Mouse (Mus musculus) MEL (cell line): ENCODE measurements around the gene Acvr2b.

Experiments used
- CTCF ChIP-seq, 3 experiments: IDR thresholded peaks in 2 of 3; conservative IDR thresholded peaks in 1 of 3; 2 replicates each; pipeline ENCODE4 v1.5.1; 2011 to 2012; ENCODE audit warnings: low read length in 3 of 3, low read depth in 2 of 3, mild to moderate bottlenecking in 2 of 3, improper control_type of control experiment in 1 of 3, inconsistent platforms in 1 of 3, mixed read lengths in 1 of 3, moderate library complexity in 1 of 3; ENCODE audit not compliant: control insufficient read depth in 1 of 3, insufficient read depth in 1 of 3, poor library complexity in 1 of 3, severe bottlenecking in 1 of 3
- MAX ChIP-seq: IDR thresholded peaks from 2 replicates; pipeline ENCODE4 v1.6.1; 2011; ENCODE audit warnings: low read length, improper control_type of control experiment
- POLR2A ChIP-seq, 2 experiments: IDR thresholded peaks; 2 replicates each; pipeline ENCODE4 v1.6.1; 2011 to 2012; ENCODE audit warnings: low read length in 2 of 2, mild to moderate bottlenecking in 2 of 2, control low read depth in 1 of 2, improper control_type of control experiment in 1 of 2, low read depth in 1 of 2, moderate library complexity in 1 of 2; ENCODE audit not compliant: control insufficient read depth in 1 of 2, insufficient read depth in 1 of 2, poor library complexity in 1 of 2
- POLR2AphosphoS5 ChIP-seq: IDR thresholded peaks from 2 replicates; pipeline ENCODE4 v1.6.1; 2012; ENCODE audit warnings: low read depth, borderline replicate concordance, mild to moderate bottlenecking, inconsistent platforms, low read length, moderate library complexity, mixed read lengths
- RAD21 ChIP-seq: IDR thresholded peaks from 2 replicates; pipeline ENCODE4 v1.6.1; 2011; ENCODE audit warnings: mild to moderate bottlenecking, low read depth, low read length, improper control_type of control experiment
- TBP ChIP-seq: IDR thresholded peaks from 2 replicates; pipeline ENCODE4 v1.8.0; 2011; ENCODE audit warnings: low read depth, low read length, improper control_type of control experiment
- USF1 ChIP-seq: IDR thresholded peaks from 2 replicates; pipeline ENCODE4 v1.6.1; 2014; ENCODE audit warnings: low read depth, mild to moderate bottlenecking, inconsistent platforms, low read length, improper control_type of control experiment, moderate library complexity
- USF2 ChIP-seq, 2 experiments: IDR thresholded peaks; 2 replicates each; pipeline ENCODE4 v1.6.1; 2011 to 2012; ENCODE audit warnings: improper control_type of control experiment in 2 of 2, low read length in 2 of 2, borderline replicate concordance in 1 of 2, inconsistent platforms in 1 of 2, low read depth in 1 of 2, mild to moderate bottlenecking in 1 of 2; ENCODE audit not compliant: insufficient read depth in 1 of 2
- ZMIZ1 ChIP-seq: IDR thresholded peaks from 2 replicates; pipeline ENCODE4 v1.6.1; 2012; ENCODE audit warnings: low read depth, mild to moderate bottlenecking, inconsistent platforms, low read length, improper control_type of control experiment, moderate library complexity

- no peak for TF ChIP-seq RAD21
- no peak for TF ChIP-seq ZMIZ1
- no peak for TF ChIP-seq POLR2A (IDR thresholded peaks at IDR 0.05; ENCODE audit: control insufficient read depth in 1 of 2, insufficient read depth in 1 of 2, low read depth in 1 of 2, low read length in 2 of 2, poor library complexity in 1 of 2)
- no peak for TF ChIP-seq POLR2AphosphoS5
- no peak for TF ChIP-seq USF1
- no peak for TF ChIP-seq TBP
- no peak for TF ChIP-seq USF2 (IDR thresholded peaks at IDR 0.05; ENCODE audit: borderline replicate concordance in 1 of 2, insufficient read depth in 1 of 2, low read depth in 1 of 2, low read length in 2 of 2)
- TF ChIP-seq MAX: no peak
- no peak for TF ChIP-seq CTCF (IDR thresholded peaks at IDR 0.05 in 2 of 3, conservative IDR thresholded peaks at IDR 0.05 in 1 of 3; ENCODE audit: control insufficient read depth in 1 of 3, insufficient read depth in 1 of 3, low read depth in 2 of 3, low read length in 3 of 3, poor library complexity in 1 of 3, severe bottlenecking in 1 of 3)
These were observed 46.0 kb upstream of the Acvr2b start for GRCm38 (mm10) chr9:119355943-119356342.
